Mouse (Mus musculus) c-Kit-positive CD71-positive TER-119-positive erythroid progenitor cells, embryonic 14.5 days (primary cell): ENCODE results near the gene Rhoa.
"Not testable (repeated sequence)": the region's sequence is repeated elsewhere in the genome, so short reads cannot be mapped to it uniquely, and the experiment has no call there.

ENCODE experiments used
- DNase-seq: peaks from one replicate; pipeline ENCODE4 v3.0.0-alpha.2; 2013; ENCODE audit warnings: low spot score

Rhoa gene

GRCm38 (mm10) chr9:108305629-108306520 lies at the start of gene Rhoa, which contains the start of gene Tcta:
Gene Rhoa, plus strand, starts transcription at chr9:108306129.
Gene Tcta, minus strand, starts transcription at chr9:108306160.
- DNase-seq: peak; percentile 99

- no peak for DNase-seq
Measured at GRCm38 (mm10) chr9:108260526-108260925, 45.4 kb upstream of the Rhoa start.

- DNase-seq: no peak
Measured at GRCm38 (mm10) chr9:108261865-108262264, 44.1 kb upstream of the Rhoa start.

GRCm38 (mm10) chr9:108262494-108263049 lies 43.4 kb upstream of the Rhoa start:
- DNase-seq: no peak

GRCm38 (mm10) chr9:108263131-108263681 lies 42.7 kb upstream of the Rhoa start:
- peak; percentile 31 for DNase-seq

GRCm38 (mm10) chr9:108263690-108264190 lies 42.2 kb upstream of the Rhoa start, which contains the start of gene Dag1:
Gene Dag1, minus strand, starts transcription at chr9:108263958.
- peak; percentile 91 for DNase-seq

- DNase-seq: no peak
Measured at GRCm38 (mm10) chr9:108264191-108264921, 41.6 kb upstream of the Rhoa start.

- no peak for DNase-seq
Measured at GRCm38 (mm10) chr9:108266261-108266935, 39.5 kb upstream of the Rhoa start.

- no peak for DNase-seq
Measured at GRCm38 (mm10) chr9:108267691-108268090, 38.2 kb upstream of the Rhoa start.

GRCm38 (mm10) chr9:108268701-108269100 lies 37.2 kb upstream of the Rhoa start:
- DNase-seq: not testable (repeated sequence)

GRCm38 (mm10) chr9:108271941-108272340 lies 34.0 kb upstream of the Rhoa start:
- no peak for DNase-seq

- DNase-seq: no peak
Measured at GRCm38 (mm10) chr9:108272691-108273090, 33.2 kb upstream of the Rhoa start.

- no peak for DNase-seq
Measured at GRCm38 (mm10) chr9:108273485-108273884, 32.4 kb upstream of the Rhoa start.

- no peak for DNase-seq
Measured at GRCm38 (mm10) chr9:108274476-108275330, 31.2 kb upstream of the Rhoa start.

GRCm38 (mm10) chr9:108275331-108275659 lies 30.6 kb upstream of the Rhoa start:
- DNase-seq: no peak

GRCm38 (mm10) chr9:108278697-108279450 lies 27.1 kb upstream of the Rhoa start:
- DNase-seq: peak; percentile 53

GRCm38 (mm10) chr9:108280071-108280828 lies 25.7 kb upstream of the Rhoa start:
- DNase-seq: no peak

- peak; percentile 76 for DNase-seq
Measured at GRCm38 (mm10) chr9:108284410-108284809, 21.5 kb upstream of the Rhoa start.
